8 mouse cellular contexts compared by ENCODE assay signal in genomic region chr1:192789111-192789522, GRCm38 (mm10). TPM values are rescaled to one million over a fixed set of nuclear protein-coding genes. Genes with fewer than 3 reads are reported as not detected.
DNase-seq lines count a peak whose midpoint lies in the region; ATAC-seq and TF ChIP-seq lines count a peak whose summit lies in the region.
"Had no signal": no experiment of that assay in that cellular context is flagged by ENCODE, and none has a peak within 500 bp of the region (broad histone marks: within the 10 kb centered on the region; RNA-seq: fewer than 3 reads in every experiment).

No protein-coding gene starts in this region.

- intact Hi-C loops in gastrocnemius, adult 2 months (cut with DNase I) = loop anchor here (5.0 to 10.0 kb wide), 3 partner anchors 68 to 296 kb away; partner anchors contain the start of gene Sertad4

- H3K9me3 ChIP-seq in hindbrain, embryonic 11.5 days (ENCODE audit: control insufficient read depth, low read length) = no peaks in the 10 kb centered on the region
- no peaks in the 10 kb centered on the region for H3K9me3 ChIP-seq in liver, embryonic 12.5 days (replicated peaks)
- H3K9me3 ChIP-seq: neural tube, embryonic 12.5 days had no signal

- peak; percentile 37 for DNase-seq in MN1 (ENCODE audit: low spot score)
- DNase-seq in adrenal gland, adult 8-10 months = peak; percentile 18
- DNase-seq in gastrocnemius, adult 2 months = peak; percentile 95
- DNase-seq in hindbrain, embryonic 11.5 days (ENCODE audit: low spot score) = no peak
- peak; percentile 58 to 68 for DNase-seq in layer of hippocampus, postnatal 36 days
- peak; percentile 96 for DNase-seq in skeletal muscle tissue, adult 2 months (ENCODE audit: low read depth, low spot score)

- 81% methylated on average over 10 of the region's 10 CpGs for WGBS in hindbrain, embryonic 11.5 days
- WGBS in liver, embryonic 12.5 days (ENCODE audit: insufficient replicate concordance) = 77% methylated on average over 10 of the region's 10 CpGs

- TF ChIP-seq CTCF in gastrocnemius, adult 2 months (IDR thresholded peaks at IDR 0.05) = no peak

- H3K27me3 ChIP-seq in hindbrain, embryonic 11.5 days (ENCODE audit: control insufficient read depth, insufficient read depth, low read length) = no peaks in the 10 kb centered on the region; the same call in 1 of the 2 replicates
- H3K27me3 ChIP-seq in liver, embryonic 12.5 days (replicated peaks) = no peaks in the 10 kb centered on the region
- H3K27me3 ChIP-seq: neural tube, embryonic 12.5 days had no signal

- no peak overlapping the region for H3K9ac ChIP-seq in hindbrain, embryonic 11.5 days (ENCODE audit: low read depth, low read length)
- no peak overlapping the region for H3K9ac ChIP-seq in liver, embryonic 12.5 days
- H3K9ac ChIP-seq: neural tube, embryonic 12.5 days had no signal

- peak overlapping the region; percentile 80 for H3K27ac ChIP-seq in gastrocnemius, adult 2 months
- H3K27ac ChIP-seq in hindbrain, embryonic 11.5 days (ENCODE audit: low read depth, low read length) = 0 out of 2 replicates have a peak overlapping the region, but pooled peaks have one; percentile 42
- no peak overlapping the region for H3K27ac ChIP-seq in liver, embryonic 12.5 days
- H3K27ac ChIP-seq: neural tube, embryonic 12.5 days had no signal

- H3K36me3 ChIP-seq in hindbrain, embryonic 11.5 days (ENCODE audit: control insufficient read depth, insufficient read depth, low read length) = no peaks in the 10 kb centered on the region
- H3K36me3 ChIP-seq in liver, embryonic 12.5 days = no peaks in the 10 kb centered on the region
- H3K36me3 ChIP-seq: neural tube, embryonic 12.5 days had no signal

- 0 out of 2 replicates have a peak overlapping the region, but pooled peaks have one; percentile 7 for H3K4me3 ChIP-seq in gastrocnemius, adult 2 months
- no peak overlapping the region for H3K4me3 ChIP-seq in hindbrain, embryonic 11.5 days (ENCODE audit: low read depth, low read length)
- no peak overlapping the region for H3K4me3 ChIP-seq in liver, embryonic 12.5 days
- H3K4me3 ChIP-seq: neural tube, embryonic 12.5 days had no signal

- no peak overlapping the region for H3K4me2 ChIP-seq in hindbrain, embryonic 11.5 days (replicated peaks; ENCODE audit: low read depth, low read length)
- H3K4me2 ChIP-seq in liver, embryonic 12.5 days = no peak overlapping the region
- H3K4me2 ChIP-seq: neural tube, embryonic 12.5 days had no signal

- ATAC-seq in hindbrain, embryonic 11.5 days (ENCODE audit: low FRiP score) = no peak
- ATAC-seq in liver, embryonic 12.5 days = no peak

- no peaks in the 10 kb centered on the region for H3K4me1 ChIP-seq in hindbrain, embryonic 11.5 days (replicated peaks; ENCODE audit: control insufficient read depth, insufficient read depth, low read length)
- peaks cover 8% of the 10 kb centered on the region for H3K4me1 ChIP-seq in liver, embryonic 12.5 days

RNA-seq across cellular contexts. Expression of gene Hhat, which starts 18.1 kb away (rescaled TPM):
- 1 to 10 TPM; 5.7 to 9.3 (median 7.5) TPM for total RNA-seq in adrenal gland, adult 8-10 months (2022)
- under 1 TPM; 0.59 to 0.69 TPM for total RNA-seq in gastrocnemius, adult 2 months (2021)
- 5.5 and 8.0 TPM in 2 replicates for polyA plus RNA-seq in hindbrain, embryonic 11.5 days (2014; fragmentation: Nextera tagmentation; extraction: Ambion mirVana)
- total RNA-seq in layer of hippocampus, postnatal 36 days (2021) = 1 to 10 TPM in 1 of 2 experiments, under 1 TPM in 1; 0.62 to 1.3 TPM
- 2.1 TPM in 2 replicates for polyA plus RNA-seq in liver, embryonic 12.5 days (2016; fragmentation: Nextera tagmentation; extraction: Ambion mirVana)
